Mouse (Mus musculus) heart, embryonic 11.5 days (tissue): Measurements from ENCODE around the gene Tbc1d14. TPM values are rescaled to one million over a fixed set of nuclear protein-coding genes. Genes with fewer than 3 reads are reported as not detected.

Experiments used
- ATAC-seq: fragments of 200-750 bp; cut with Nextera tagmentation; replicated peaks from 2 replicates; pipeline ENCODE4 v1.8.0; 2017; ENCODE audit warnings: moderate library complexity; ENCODE audit not compliant: insufficient number of reproducible peaks, low FRiP score, low TSS enrichment
- H3K27ac ChIP-seq: fragments of 300-500 bp; sonication (generic); 2 replicates; pipeline ENCODE4 v1.5.1; 2014; ENCODE audit warnings: mild to moderate bottlenecking, low read depth, low read length
- H3K27me3 ChIP-seq: fragments of 300-500 bp; sonication (generic); 2 replicates; pipeline ENCODE4 v1.6.1; 2014; ENCODE audit warnings: mild to moderate bottlenecking, low read length, mixed read lengths; ENCODE audit not compliant: control insufficient read depth, insufficient read depth
- H3K36me3 ChIP-seq: fragments of 300-500 bp; sonication (generic); 2 replicates; pipeline ENCODE4 v1.6.1; 2014; ENCODE audit warnings: mild to moderate bottlenecking, low read length, moderate library complexity, mixed read lengths; ENCODE audit not compliant: control insufficient read depth, insufficient read depth
- H3K4me1 ChIP-seq: fragments of 300-500 bp; sonication (generic); 2 replicates; pipeline ENCODE4 v1.6.1; 2014; ENCODE audit warnings: low read length; ENCODE audit not compliant: control insufficient read depth, insufficient read depth
- H3K4me2 ChIP-seq: fragments of 300-500 bp; sonication (generic); 2 replicates; pipeline ENCODE4 v1.6.1; 2014; ENCODE audit warnings: mild to moderate bottlenecking, moderate library complexity
- H3K4me3 ChIP-seq: fragments of 300-500 bp; sonication (generic); 2 replicates; pipeline ENCODE4 v1.5.1; 2014; ENCODE audit warnings: low read depth, low read length
- H3K9ac ChIP-seq: fragments of 300-500 bp; sonication (generic); 2 replicates; pipeline ENCODE4 v1.6.1; 2014; ENCODE audit warnings: mild to moderate bottlenecking, low read depth, low read length, moderate library complexity
- H3K9me3 ChIP-seq: fragments of 300-500 bp; sonication (generic); replicated peaks from 2 replicates; pipeline ENCODE4 v1.6.1; 2016; ENCODE audit warnings: low read length; ENCODE audit not compliant: control insufficient read depth
- WGBS: fragments of 180-500 bp; shearing (Covaris S2); extraction: QIAGEN DNeasy Blood & Tissue Kit; methylation state at CpG from one replicate; pipeline ENCODE4 v1.1.7; 2014; ENCODE audit not compliant: insufficient replicate concordance; 5-methylcytosine and 5-hydroxymethylcytosine counted together
- polyA plus RNA-seq: library from polyadenylated mRNA; unstranded; fragments of >200 nt; fragmentation: Nextera tagmentation; extraction: Ambion mirVana; gene quantifications from 2 replicates; pipeline ENCODE4 v1.2.1, GENCODE M21; 2014

Gene Tbc1d14
- polyA plus RNA-seq, 1 experiment from 2014 or later, result 19.8 TPM

DNA sequence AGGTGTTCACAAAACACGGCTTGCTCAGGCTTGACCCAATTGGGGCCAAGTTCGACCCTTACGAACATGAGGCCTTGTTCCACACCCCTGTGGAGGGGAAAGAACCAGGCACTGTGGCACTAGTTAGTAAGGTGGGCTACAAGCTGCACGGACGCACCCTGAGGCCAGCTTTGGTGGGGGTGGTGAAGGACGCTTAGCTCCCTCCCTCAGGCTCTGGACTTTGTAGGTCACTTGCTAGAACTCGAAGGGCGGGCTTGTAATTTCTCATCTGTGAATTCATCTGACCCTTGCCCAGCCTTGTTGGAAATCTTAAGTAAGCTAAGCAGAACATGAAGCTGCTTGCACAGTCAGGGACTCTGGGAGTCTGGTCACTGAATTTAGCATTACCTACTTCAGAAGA is 121.9 kb downstream of the Tbc1d14 start:
- peaks cover under 1% of the 10 kb centered on the region; the same call in 1 of the 2 replicates for H3K4me1 ChIP-seq
- no peak overlapping the region for H3K4me3 ChIP-seq
- H3K9me3 ChIP-seq, result no peaks in the 10 kb centered on the region
- no peak overlapping the region for H3K27ac ChIP-seq
- peaks cover 32% of the 10 kb centered on the region for H3K36me3 ChIP-seq
- no peak overlapping the region for H3K4me2 ChIP-seq
- no peaks in the 10 kb centered on the region for H3K27me3 ChIP-seq
- WGBS, result 92% methylated on average over 8 of the region's 8 CpGs
- no peak overlapping the region for H3K9ac ChIP-seq
- no peak for ATAC-seq

DNA sequence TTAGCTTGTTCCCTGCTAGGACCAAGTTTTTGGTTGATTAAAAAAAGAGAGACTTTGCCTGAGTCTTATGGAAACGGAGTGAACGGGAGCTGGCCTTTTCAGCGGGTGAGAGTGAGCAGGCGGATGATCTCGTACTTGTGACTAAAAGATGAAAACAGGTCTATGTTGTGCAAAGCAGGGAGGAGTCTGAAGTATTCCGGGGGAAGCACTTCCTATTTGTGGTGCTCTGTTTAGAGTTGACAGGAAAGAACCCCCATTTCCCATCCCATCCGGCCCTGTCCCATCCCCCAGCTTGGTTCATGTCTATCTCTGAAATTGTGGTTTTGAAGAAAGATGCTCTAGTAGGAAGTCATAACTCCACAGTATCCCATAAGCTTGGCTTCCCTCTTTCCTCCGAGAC is 127.2 kb downstream of the Tbc1d14 start:
- Histone ChIP-seq H3K27ac (no peak overlapping the region), H3K36me3 (peaks cover 13% of the 10 kb centered on the region; the same call in 1 of the 2 replicates), H3K4me2 (peak overlapping the region; percentile 95), H3K9ac (peak overlapping the region; percentile 83), H3K9me3 (no peaks in the 10 kb centered on the region), H3K4me1 (peaks cover 13% of the 10 kb centered on the region), H3K27me3 (no peaks in the 10 kb centered on the region), H3K4me3 (peak overlapping the region; percentile 82)
- ATAC-seq, result no peak
- 23% methylated on average over 8 of the region's 8 CpGs for WGBS

DNA sequence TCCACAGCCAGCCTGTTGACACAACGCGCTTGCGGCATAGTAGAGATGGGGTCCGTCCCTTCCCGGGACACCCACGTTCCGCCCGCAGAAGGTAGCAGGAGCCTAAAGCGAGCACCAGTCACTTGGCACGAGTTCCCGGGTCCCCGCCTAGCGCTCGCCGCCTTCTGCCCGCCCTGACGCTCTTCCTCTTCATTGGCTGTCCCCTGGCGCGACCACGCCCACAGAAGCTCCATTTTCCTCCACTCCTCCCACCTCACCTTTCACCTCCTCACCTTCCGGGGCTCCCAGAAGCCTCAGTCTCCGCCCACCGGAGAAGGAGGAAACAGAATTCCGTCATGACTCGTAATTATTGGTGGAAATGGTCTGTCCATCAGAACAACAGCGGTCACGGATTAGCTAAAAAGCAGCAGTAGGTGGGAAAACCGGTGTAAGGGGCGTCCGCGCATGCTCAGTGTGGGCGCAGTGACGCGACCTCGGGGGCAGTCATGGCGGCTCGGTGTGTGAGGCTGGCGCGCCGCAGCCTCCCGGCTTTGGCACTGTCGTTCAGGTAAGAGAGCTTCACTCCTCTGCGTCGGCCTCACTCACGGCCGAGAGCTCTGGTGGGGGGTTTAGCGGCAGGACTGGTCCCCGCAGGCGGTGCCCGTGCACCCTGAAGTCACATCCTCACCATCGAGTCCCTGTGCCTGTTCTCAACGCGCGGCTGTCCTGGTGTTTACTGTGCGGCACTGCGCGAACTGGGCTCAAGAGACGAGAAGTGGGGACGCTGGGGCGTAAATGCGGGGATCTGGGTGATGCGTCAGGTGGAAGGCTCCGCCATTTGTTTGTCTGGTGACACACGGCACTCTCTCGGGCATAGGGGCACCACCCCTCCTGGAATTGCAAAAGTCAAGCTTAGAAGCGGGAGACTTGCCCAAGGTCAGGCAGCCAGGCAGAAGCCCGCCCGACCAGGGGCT is 128.1 kb downstream of the Tbc1d14 start, which contains the start of gene Grpel1:
Gene Grpel1, plus strand, starts transcription at position 290 of the 953 bp plus-strand sequence.
- WGBS, result under 1% methylated on average over 68 of the region's 68 CpGs
- peak within 1 kb of the TSS; percentile 82 for H3K4me3 ChIP-seq
- ATAC-seq, result peak; percentile 95
- H3K9ac ChIP-seq, result peak within 1 kb of the TSS; percentile 83
- 0 out of 2 replicates have a peak, but pooled peaks cover 8% of the 10 kb centered on the region for H3K36me3 ChIP-seq
- peak within 1 kb of the TSS; percentile 95 for H3K4me2 ChIP-seq
- H3K27ac ChIP-seq, result peak within 1 kb of the TSS; percentile 48; the same call in 1 of the 2 replicates
- H3K27me3 ChIP-seq, result no peaks in the 10 kb centered on the region
- H3K4me1 ChIP-seq, result peaks cover 13% of the 10 kb centered on the region
- no peaks in the 10 kb centered on the region for H3K9me3 ChIP-seq

DNA sequence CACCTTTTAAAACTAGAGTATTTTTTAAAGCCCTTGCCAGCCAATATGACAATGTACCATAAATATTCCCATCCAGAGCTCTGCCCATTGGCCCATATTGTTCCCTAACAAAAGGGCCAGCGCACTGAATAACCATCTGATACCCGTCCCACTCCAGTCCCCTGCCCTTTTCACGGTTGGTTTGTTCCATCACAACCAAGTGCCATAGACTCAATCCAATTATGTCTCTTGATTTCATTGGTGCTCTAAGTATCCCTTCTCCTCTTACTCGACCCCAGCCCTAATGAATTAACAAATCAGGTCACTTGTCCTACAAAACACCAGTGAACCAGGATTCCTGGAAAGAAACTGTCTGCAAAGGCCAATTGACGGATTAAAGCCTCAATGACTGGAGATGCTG is 129.7 kb downstream of the Tbc1d14 start:
- H3K27me3 ChIP-seq, result no peaks in the 10 kb centered on the region
- H3K4me3 ChIP-seq, result no peak overlapping the region
- no peak overlapping the region for H3K4me2 ChIP-seq
- WGBS, result 61% methylated on average over 5 of the region's 5 CpGs
- peaks cover 13% of the 10 kb centered on the region for H3K4me1 ChIP-seq
- ATAC-seq, result no peak
- H3K36me3 ChIP-seq, result no peaks in the 10 kb centered on the region
- H3K27ac ChIP-seq, result no peak overlapping the region
- no peaks in the 10 kb centered on the region for H3K9me3 ChIP-seq
- H3K9ac ChIP-seq, result no peak overlapping the region

DNA sequence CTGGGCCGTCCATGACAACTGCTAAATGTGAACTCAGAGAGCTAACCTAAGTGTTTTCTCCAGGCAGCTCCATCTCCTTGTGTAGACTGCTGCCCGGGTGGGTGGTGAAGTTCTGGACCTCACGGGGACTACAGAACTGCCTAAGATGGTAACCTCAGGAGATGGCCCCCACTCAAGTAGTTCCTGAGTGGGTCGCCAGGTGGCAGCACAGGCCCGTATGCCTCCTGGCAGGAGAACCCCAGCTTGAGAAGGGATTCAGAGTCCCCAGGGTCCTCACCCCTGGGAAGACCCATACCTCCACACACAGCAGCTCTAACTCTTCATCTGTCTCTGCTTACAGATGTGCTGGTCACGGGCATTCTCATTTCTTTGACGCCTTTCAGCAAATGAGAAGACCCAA is 130.3 kb downstream of the Tbc1d14 start:
- no peaks in the 10 kb centered on the region for H3K27me3 ChIP-seq
- 19% methylated on average over 7 of the region's 7 CpGs for WGBS
- ATAC-seq, result no peak

DNA sequence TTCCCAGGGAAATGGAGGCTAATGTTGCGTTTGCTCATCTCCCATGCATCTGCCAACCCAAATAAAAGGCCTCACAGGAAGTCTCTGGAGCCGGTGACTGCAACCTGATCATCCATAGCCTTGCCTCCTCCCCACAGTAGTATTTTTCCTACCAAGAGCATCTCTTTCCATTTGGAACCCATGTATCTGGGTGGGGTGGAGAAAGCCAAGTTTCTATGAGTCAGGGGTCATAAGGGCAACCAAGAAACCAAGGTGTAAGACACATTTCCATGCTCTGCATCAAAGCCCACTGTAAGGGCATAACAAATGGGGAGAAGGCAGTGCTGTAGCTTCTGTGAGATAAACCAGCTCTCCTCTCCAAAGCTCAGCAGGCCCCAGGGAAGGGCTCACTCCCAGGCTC is 131.8 kb downstream of the Tbc1d14 start:
- ATAC-seq, result no peak
- Histone ChIP-seq H3K9ac (no peak overlapping the region), H3K27ac (no peak overlapping the region), H3K27me3 (no peaks in the 10 kb centered on the region), H3K36me3 (no peaks in the 10 kb centered on the region), H3K4me3 (no peak overlapping the region), H3K4me2 (no peak overlapping the region), H3K4me1 (peaks cover 12% of the 10 kb centered on the region), H3K9me3 (no peaks in the 10 kb centered on the region)
- WGBS, result 57% methylated on average over 2 of the region's 2 CpGs

More for the DNA sequence above, 130.3 kb downstream of the Tbc1d14 start:
- Histone ChIP-seq H3K9me3 (no peaks in the 10 kb centered on the region), H3K4me1 (peaks cover 13% of the 10 kb centered on the region), H3K4me2 (no peak overlapping the region), H3K27ac (no peak overlapping the region), H3K9ac (no peak overlapping the region), H3K36me3 (no peaks in the 10 kb centered on the region), H3K4me3 (no peak overlapping the region)

DNA sequence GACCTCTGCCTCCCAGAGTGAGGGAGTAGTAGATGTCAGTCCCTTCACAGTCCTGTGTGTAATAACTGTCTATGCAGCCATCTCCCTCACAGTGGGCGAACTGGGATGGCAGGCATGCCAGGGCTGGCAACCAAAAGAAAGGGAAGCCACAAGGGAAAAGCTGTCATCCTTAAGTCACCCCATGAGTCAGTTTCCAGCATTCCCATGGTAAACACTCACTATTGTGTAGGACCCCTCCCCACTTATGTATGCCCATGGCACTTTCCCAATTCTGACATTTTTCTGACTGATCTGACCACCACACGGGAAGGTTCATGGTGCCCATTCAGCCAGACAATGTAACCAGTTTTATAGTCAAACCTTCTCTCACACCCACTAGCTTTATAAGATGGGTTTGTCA is 132.4 kb downstream of the Tbc1d14 start:
- Histone ChIP-seq H3K4me3 (no peak overlapping the region), H3K27ac (no peak overlapping the region), H3K9ac (no peak overlapping the region), H3K4me1 (peaks cover 7% of the 10 kb centered on the region), H3K36me3 (no peaks in the 10 kb centered on the region), H3K27me3 (no peaks in the 10 kb centered on the region), H3K9me3 (no peaks in the 10 kb centered on the region), H3K4me2 (no peak overlapping the region)
- WGBS, result 79% methylated on average over 2 of the region's 2 CpGs
- no peak for ATAC-seq

DNA sequence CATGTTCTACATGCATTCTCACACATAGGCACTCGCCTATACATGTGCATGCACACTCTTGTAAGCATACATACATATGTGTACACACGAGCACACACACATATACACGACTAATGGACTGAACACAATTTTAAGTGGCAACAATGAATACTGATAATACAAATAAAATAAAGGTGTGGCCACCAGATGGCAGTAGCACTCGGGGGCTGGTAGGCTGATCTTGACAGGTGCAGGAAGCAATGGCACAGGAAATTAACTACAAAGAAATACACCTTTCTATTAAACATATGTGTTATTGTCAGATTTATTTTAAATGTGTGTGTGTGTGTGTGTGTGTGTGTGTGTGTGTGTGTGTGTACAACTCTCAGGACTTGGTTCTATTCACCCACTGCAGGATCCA is 134.2 kb downstream of the Tbc1d14 start:
- H3K36me3 ChIP-seq, result no peaks in the 10 kb centered on the region
- no peak overlapping the region for H3K27ac ChIP-seq
- WGBS, result 11% methylated on average over 4 of the region's 4 CpGs
- H3K4me3 ChIP-seq, result no peak overlapping the region
- peaks cover 3% of the 10 kb centered on the region; the same call in 1 of the 2 replicates for H3K4me1 ChIP-seq
- no peak overlapping the region for H3K4me2 ChIP-seq
- H3K9me3 ChIP-seq, result no peaks in the 10 kb centered on the region
- no peaks in the 10 kb centered on the region for H3K27me3 ChIP-seq
- H3K9ac ChIP-seq, result no peak overlapping the region
- ATAC-seq, result no peak
